Mouse (Mus musculus) G1E (cell line): ENCODE results near the gene Dctn5.

Source experiments
- CTCF ChIP-seq: IDR thresholded peaks from 2 replicates; pipeline ENCODE4 v1.5.1; 2012; ENCODE audit warnings: low read depth, low read length, inconsistent platforms, mixed read lengths
- GATA1 ChIP-seq: IDR thresholded peaks from 2 replicates; pipeline ENCODE4 v1.6.1; 2012; ENCODE audit warnings: borderline replicate concordance, low read length, inconsistent platforms, mixed read lengths

GRCm38 (mm10) chr7:122137071-122137470 is 4.2 kb downstream of the Dctn5 start:
- TF ChIP-seq GATA1, result no peak
- TF ChIP-seq CTCF, result no peak
